Mouse (Mus musculus) E14TG2a.4 (cell line): ENCODE measurements at regions not wholly inside any gene's neighbourhood (a gene's known extent, or its start where the extent isn't known, plus 50 kb on each side); places are given as distances from the start of the nearest gene placed in this dataset.

Source experiments
- CTCF ChIP-seq: conservative IDR thresholded peaks from 2 replicates; pipeline ENCODE4 v1.5.1; 2014; ENCODE audit warnings: low read length
- NANOG ChIP-seq: IDR thresholded peaks from 2 replicates; pipeline ENCODE4 v1.6.1; 2014; ENCODE audit warnings: borderline replicate concordance, low read length, mixed read lengths
- POU5F1 ChIP-seq: IDR thresholded peaks from 2 replicates; pipeline ENCODE4 v1.6.1; 2014; ENCODE audit warnings: low read length, borderline replicate concordance

GRCm38 (mm10) chr4:90906311-90906710 is 494.3 kb downstream of the Elavl2 start:
- TF ChIP-seq CTCF (no peak), NANOG (no peak), POU5F1 (no peak)
